Mouse (Mus musculus): ENCODE measurements around the gene Nxn.

GRCm38 (mm10) chr11:76290367-76290766, 108.6 kb downstream of the Nxn start:
- no peak for TF ChIP-seq POLR2A (IDR thresholded peaks at IDR 0.05; ENCODE audit: low read depth, low read length)
- TF ChIP-seq CTCF (IDR thresholded peaks at IDR 0.05; ENCODE audit: extremely low read depth, insufficient read length, insufficient replicate concordance, low read depth, low read length): no peak
